Mouse (Mus musculus) heart, embryonic 13.5 days (tissue): ENCODE measurements around the gene Pakap. TPM values are rescaled to one million over a fixed set of nuclear protein-coding genes. Genes with fewer than 3 reads are reported as not detected.

ENCODE experiments used
- ATAC-seq: fragments of 200-750 bp; cut with Nextera tagmentation; 2 replicates; pipeline ENCODE4 v1.8.0; 2017; ENCODE audit warnings: moderate TSS enrichment; ENCODE audit not compliant: insufficient number of reproducible peaks, low FRiP score, low TSS enrichment; ENCODE audit errors: extremely low read depth
- H3K27ac ChIP-seq: fragments of 300-500 bp; sonication (generic); replicated peaks from 2 replicates; pipeline ENCODE4 v1.5.1; 2015; ENCODE audit warnings: moderate library complexity, mild to moderate bottlenecking, inconsistent platforms
- H3K27me3 ChIP-seq: fragments of 300-500 bp; sonication (generic); replicated peaks from 2 replicates; pipeline ENCODE4 v1.6.1; 2015; ENCODE audit warnings: mild to moderate bottlenecking, inconsistent platforms
- H3K36me3 ChIP-seq: fragments of 300-500 bp; sonication (generic); 2 replicates; pipeline ENCODE4 v1.6.1; 2015; ENCODE audit warnings: mild to moderate bottlenecking, inconsistent platforms
- H3K4me1 ChIP-seq: fragments of 300-500 bp; sonication (generic); 2 replicates; pipeline ENCODE4 v1.6.1; 2015; ENCODE audit warnings: inconsistent platforms
- H3K4me2 ChIP-seq: fragments of 300-500 bp; sonication (generic); 2 replicates; pipeline ENCODE4 v1.6.1; 2015; ENCODE audit warnings: inconsistent platforms, mild to moderate bottlenecking, moderate library complexity
- H3K4me3 ChIP-seq: fragments of 300-500 bp; sonication (generic); 2 replicates; pipeline ENCODE4 v1.5.1; 2015; ENCODE audit warnings: moderate library complexity, mild to moderate bottlenecking, inconsistent platforms
- H3K9ac ChIP-seq: fragments of 300-500 bp; sonication (generic); 2 replicates; pipeline ENCODE4 v1.6.1; 2015; ENCODE audit warnings: inconsistent platforms, mild to moderate bottlenecking, moderate library complexity
- H3K9me3 ChIP-seq: fragments of 300-500 bp; sonication (generic); 2 replicates; pipeline ENCODE4 v1.6.1; 2016; ENCODE audit warnings: inconsistent platforms
- WGBS: fragments of 180-500 bp; shearing (Covaris S2); methylation state at CpG from one replicate; pipeline ENCODE4 v1.1.7; 2015; ENCODE audit warnings: mixed read lengths; 5-methylcytosine and 5-hydroxymethylcytosine counted together
- polyA plus RNA-seq: library from polyadenylated mRNA; unstranded; fragments of >200 nt; fragmentation: Nextera tagmentation; extraction: Ambion mirVana; gene quantifications from 2 replicates; pipeline ENCODE4 v1.2.1, GENCODE M21; 2015

The Pakap gene
- polyA plus RNA-seq, 1 experiment from 2014 or later = 49.3 TPM

DNA sequence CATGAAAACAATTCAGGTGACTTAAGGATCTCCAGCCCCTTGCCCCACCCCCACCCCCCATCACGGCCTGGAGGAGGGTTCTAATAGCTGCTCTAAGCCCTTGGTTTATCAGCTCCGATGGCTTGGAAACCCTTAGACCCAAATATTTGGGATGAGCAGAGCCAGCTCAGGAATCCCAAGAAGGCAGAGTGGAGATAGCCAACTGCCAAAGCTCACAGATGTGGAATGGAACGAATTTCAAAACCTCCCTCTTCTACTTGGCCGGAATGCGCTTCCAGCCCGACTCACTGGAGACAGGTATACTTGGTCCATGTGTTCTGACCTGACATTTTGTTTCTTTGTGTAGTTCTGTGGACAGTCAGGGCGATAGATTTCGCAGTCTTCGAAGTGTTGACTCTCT, 261.2 kb downstream of the Pakap start:
- ATAC-seq = no peak

DNA sequence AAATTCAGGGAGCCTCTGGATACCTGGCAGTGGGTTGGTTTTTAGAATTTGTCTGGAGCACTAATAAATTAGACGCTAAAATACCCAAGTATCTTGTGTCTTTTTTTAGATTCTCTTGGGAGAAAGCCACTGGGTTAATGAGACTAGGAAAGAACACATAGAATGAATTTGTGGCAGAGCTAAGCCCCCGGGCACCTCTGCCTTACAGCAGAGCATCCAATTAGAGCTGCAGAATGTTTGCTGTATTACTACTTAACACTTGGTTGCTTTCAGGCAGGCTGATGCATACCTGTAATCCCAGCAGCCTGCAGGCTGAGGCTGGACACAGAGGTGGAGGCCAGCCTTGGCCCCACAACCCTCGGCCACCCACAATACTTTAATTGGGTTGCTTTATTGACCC, 261.8 kb downstream of the Pakap start:
- ATAC-seq = no peak
- peaks cover 83% of the 10 kb centered on the region for H3K4me1 ChIP-seq

More for the DNA sequence above, 261.2 kb downstream of the Pakap start:
- WGBS = 47% methylated on average over 9 of the region's 9 CpGs
- H3K4me1 ChIP-seq = peaks cover 86% of the 10 kb centered on the region
- peak overlapping the region; percentile 45 for H3K27ac ChIP-seq
- no peak overlapping the region for H3K4me2 ChIP-seq
- no peaks in the 10 kb centered on the region for H3K27me3 ChIP-seq
- H3K4me3 ChIP-seq = no peak overlapping the region
- no peaks in the 10 kb centered on the region for H3K9me3 ChIP-seq
- peaks cover 10% of the 10 kb centered on the region; the same call in 1 of the 2 replicates for H3K36me3 ChIP-seq
- no peak overlapping the region for H3K9ac ChIP-seq

DNA sequence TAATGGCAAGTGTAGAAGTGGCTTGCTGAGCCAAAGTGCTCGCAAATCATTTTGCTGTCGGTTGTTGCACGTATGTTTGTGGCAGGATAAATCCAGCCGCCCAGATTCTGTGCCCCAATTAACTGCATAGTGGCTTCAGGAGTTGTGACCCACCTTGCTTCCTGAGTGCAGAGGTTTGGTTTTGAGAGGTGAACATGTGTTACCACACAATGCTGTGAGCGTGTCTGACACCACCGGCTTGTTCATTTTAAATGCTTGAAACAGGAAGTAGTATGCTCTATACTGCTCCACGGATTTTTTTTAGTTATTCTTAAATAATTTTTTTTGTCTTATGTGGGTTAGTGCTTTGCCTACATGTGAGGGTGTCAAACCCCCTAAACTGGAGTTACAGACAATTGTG, 264.3 kb downstream of the Pakap start:
- Histone ChIP-seq H3K4me3 (no peak overlapping the region), H3K27ac (peak overlapping the region; percentile 37; the same call in 1 of the 2 replicates), H3K9me3 (no peaks in the 10 kb centered on the region), H3K4me1 (peaks cover 81% of the 10 kb centered on the region), H3K4me2 (no peak overlapping the region), H3K9ac (no peak overlapping the region), H3K27me3 (no peaks in the 10 kb centered on the region), H3K36me3 (no peaks in the 10 kb centered on the region)
- WGBS = 54% methylated on average over 7 of the region's 7 CpGs
- no peak for ATAC-seq

More for the DNA sequence above, 261.8 kb downstream of the Pakap start:
- H3K27me3 ChIP-seq = no peaks in the 10 kb centered on the region
- 71% methylated on average over 3 of the region's 3 CpGs for WGBS
- H3K4me2 ChIP-seq = no peak overlapping the region
- H3K36me3 ChIP-seq = peaks cover 10% of the 10 kb centered on the region; the same call in 1 of the 2 replicates
- peak overlapping the region; percentile 45; the same call in 1 of the 2 replicates for H3K27ac ChIP-seq
- no peak overlapping the region for H3K9ac ChIP-seq
- no peaks in the 10 kb centered on the region for H3K9me3 ChIP-seq
- no peak overlapping the region for H3K4me3 ChIP-seq

DNA sequence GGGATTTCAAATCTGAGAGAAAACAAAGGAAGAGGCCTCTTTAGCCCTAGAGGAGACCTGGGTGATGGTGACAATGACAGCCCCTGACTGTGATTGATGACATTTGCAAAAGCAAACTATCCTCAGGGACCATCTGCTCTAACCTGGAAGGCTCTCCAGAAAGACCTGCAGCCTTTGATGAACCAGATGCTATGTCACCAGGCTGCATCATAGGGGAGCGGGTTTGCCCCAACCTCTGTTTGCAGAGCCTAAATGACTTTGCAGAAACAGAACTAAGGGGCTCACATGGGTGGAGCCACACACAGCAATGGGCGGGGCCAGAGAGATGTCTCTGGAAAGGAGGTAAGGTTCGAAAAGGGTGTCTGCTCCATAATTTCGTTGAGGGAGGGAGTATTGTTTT, 265.1 kb downstream of the Pakap start:
- peaks cover 79% of the 10 kb centered on the region for H3K4me1 ChIP-seq
- no peak for ATAC-seq
- peak overlapping the region; percentile 37; the same call in 1 of the 2 replicates for H3K27ac ChIP-seq

DNA sequence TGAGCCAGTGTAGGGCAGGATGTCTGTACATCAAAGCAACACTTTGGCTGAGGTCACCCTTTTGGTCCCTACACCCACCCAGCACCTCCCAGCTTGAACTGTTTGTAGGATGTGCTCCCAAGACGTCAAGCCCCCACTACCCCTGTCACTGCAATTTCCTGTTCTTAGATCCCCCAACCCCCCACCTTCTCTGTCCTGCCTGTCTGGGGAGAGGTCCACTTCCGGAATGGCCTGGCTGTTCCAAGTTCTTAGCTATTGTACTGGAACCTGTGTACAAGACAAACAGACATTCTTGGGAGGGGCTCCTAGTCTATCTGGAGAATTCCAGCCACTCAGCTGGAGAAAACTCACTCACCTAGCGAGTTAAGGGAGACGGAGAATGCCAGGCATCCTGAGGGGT, 266.2 kb downstream of the Pakap start:
- H3K9ac ChIP-seq = no peak overlapping the region
- no peaks in the 10 kb centered on the region for H3K36me3 ChIP-seq
- peaks cover 74% of the 10 kb centered on the region for H3K4me1 ChIP-seq
- H3K27ac ChIP-seq = peak overlapping the region; percentile 43
- no peaks in the 10 kb centered on the region for H3K27me3 ChIP-seq
- no peak for ATAC-seq
- WGBS = 35% methylated on average over 4 of the region's 4 CpGs
- H3K4me3 ChIP-seq = no peak overlapping the region
- H3K4me2 ChIP-seq = no peak overlapping the region
- no peaks in the 10 kb centered on the region for H3K9me3 ChIP-seq

More for the DNA sequence above, 265.1 kb downstream of the Pakap start:
- Histone ChIP-seq H3K9me3 (no peaks in the 10 kb centered on the region), H3K27me3 (no peaks in the 10 kb centered on the region), H3K36me3 (no peaks in the 10 kb centered on the region), H3K4me2 (no peak overlapping the region), H3K9ac (no peak overlapping the region), H3K4me3 (no peak overlapping the region)
- 65% methylated on average over 4 of the region's 4 CpGs for WGBS

DNA sequence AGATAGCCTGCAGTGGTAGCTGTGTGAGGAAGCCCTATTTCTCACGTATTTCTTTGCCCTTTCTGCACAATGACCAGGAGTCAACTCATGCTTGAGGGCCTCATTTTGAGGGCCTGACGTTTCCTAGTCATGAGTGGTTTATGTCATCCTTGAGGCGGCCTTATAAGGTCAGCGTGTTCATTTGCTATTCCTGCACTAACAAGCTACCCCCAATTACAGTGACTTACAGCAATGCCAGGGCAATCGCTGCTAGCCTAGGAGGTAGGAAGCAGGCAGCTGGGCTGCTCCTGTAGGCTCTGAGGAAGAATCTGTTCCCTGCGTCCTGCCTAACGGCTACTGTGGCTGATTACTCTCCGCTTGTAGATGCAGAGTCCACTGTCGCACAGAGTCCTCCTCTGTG, 269.1 kb downstream of the Pakap start:
- ATAC-seq = no peak
- H3K4me1 ChIP-seq = peaks cover 71% of the 10 kb centered on the region
- H3K4me3 ChIP-seq = no peak overlapping the region
- H3K9ac ChIP-seq = peak overlapping the region; percentile 59
- H3K4me2 ChIP-seq = peak overlapping the region; percentile 24; the same call in 1 of the 2 replicates
- no peaks in the 10 kb centered on the region for H3K9me3 ChIP-seq
- 41% methylated on average over 9 of the region's 9 CpGs for WGBS
- peak overlapping the region; percentile 85 for H3K27ac ChIP-seq
- no peaks in the 10 kb centered on the region for H3K27me3 ChIP-seq
- no peaks in the 10 kb centered on the region for H3K36me3 ChIP-seq

DNA sequence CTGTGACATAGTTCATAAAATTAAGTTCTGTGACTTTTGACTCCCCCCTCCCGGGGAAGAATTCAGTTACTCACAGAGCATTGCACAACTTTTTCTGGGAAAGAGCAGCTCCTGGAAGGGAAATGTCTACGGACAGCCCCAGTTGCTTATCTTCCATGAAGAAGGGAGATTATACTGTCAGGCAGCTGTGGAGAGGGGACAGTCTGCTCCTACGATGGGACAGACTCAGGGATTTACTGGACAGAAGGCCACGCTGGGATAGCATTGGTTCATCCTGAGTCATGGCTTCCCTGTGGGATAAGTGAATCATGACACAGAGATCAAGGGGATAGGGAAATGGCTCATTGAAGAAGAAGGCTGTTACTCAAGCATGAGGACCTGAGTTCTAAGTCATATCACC, 271.4 kb downstream of the Pakap start:
- Histone ChIP-seq H3K27ac (peak overlapping the region; percentile 54), H3K9me3 (no peaks in the 10 kb centered on the region), H3K27me3 (no peaks in the 10 kb centered on the region), H3K4me1 (peaks cover 68% of the 10 kb centered on the region), H3K9ac (no peak overlapping the region), H3K4me3 (no peak overlapping the region), H3K4me2 (no peak overlapping the region), H3K36me3 (no peaks in the 10 kb centered on the region)
- WGBS = 29% methylated on average over 4 of the region's 4 CpGs
- no peak for ATAC-seq

DNA sequence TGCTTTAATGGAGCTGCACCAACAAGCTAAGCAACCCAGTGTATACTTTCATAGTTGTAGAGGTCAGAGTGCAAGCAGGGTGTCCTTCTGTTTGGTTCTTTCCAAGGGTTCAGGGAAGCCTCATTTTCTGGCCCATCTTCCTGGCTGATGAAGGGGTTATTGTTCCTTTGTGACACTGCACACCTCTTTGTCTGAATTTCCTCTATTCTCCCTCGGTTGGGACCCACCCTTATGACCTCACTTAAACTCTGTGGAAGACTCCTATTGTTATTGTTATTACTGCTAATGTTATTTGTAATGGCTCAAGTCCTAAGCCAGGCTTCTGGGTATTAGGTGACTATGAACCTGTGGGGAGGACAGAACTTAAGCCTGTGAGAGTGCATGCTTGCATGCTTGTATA, 273.9 kb downstream of the Pakap start:
- peaks cover 84% of the 10 kb centered on the region for H3K4me1 ChIP-seq
- no peaks in the 10 kb centered on the region for H3K36me3 ChIP-seq
- H3K9me3 ChIP-seq = no peaks in the 10 kb centered on the region
- WGBS = 55% methylated on average over 1 of the region's 1 CpGs
- peak overlapping the region; percentile 60; the same call in 1 of the 2 replicates for H3K27ac ChIP-seq
- H3K4me2 ChIP-seq = no peak overlapping the region
- no peaks in the 10 kb centered on the region for H3K27me3 ChIP-seq
- no peak overlapping the region for H3K9ac ChIP-seq
- no peak overlapping the region for H3K4me3 ChIP-seq
- ATAC-seq = no peak

DNA sequence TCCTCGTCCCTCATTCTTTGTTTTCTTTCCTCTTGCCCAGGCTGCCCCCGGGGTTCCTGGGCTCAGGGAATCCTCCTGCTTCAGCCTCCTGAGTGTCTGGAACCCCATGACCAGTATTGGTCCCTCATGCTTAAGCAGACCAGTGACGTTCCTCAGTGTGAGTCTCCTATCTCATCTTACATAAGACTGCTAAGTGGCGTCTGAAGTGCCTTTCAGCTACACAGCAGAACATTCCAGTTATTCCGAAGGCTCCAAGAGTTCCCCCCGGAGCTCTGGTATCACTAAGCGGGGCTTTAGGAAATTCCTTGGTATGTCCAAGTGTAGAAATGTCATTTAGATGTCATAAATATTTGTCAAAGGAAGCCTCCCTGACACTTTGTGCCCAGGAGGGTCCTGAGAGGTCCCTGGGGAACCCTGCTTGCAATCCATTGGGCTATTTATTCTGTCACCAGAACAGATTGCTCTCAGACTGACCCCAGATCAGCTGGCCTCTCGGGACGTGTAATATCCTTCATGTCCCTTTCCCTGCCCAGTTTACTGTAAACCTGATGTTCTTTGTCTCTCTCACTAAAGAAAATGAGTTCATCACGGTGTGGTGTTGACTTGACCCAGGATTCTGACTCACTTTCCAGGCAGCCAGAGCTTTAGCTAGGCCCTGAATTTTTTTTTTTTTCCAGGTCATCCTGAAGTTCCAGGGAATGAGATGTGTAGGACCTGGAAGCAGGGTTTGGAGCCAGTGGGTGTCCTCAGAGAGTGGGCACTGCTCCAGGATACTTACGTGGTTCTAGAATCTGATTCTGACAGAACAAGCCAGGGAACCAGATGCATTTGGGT, 274.7 kb downstream of the Pakap start:
- H3K9ac ChIP-seq = peak overlapping the region; percentile 42; the same call in 1 of the 2 replicates
- no peaks in the 10 kb centered on the region for H3K9me3 ChIP-seq
- peak overlapping the region; percentile 60 for H3K27ac ChIP-seq
- H3K27me3 ChIP-seq = no peaks in the 10 kb centered on the region
- H3K4me3 ChIP-seq = no peak overlapping the region
- WGBS = 37% methylated on average over 11 of the region's 11 CpGs
- ATAC-seq = no peak
- no peak overlapping the region for H3K4me2 ChIP-seq
- H3K36me3 ChIP-seq = no peaks in the 10 kb centered on the region
- H3K4me1 ChIP-seq = peaks cover 84% of the 10 kb centered on the region

DNA sequence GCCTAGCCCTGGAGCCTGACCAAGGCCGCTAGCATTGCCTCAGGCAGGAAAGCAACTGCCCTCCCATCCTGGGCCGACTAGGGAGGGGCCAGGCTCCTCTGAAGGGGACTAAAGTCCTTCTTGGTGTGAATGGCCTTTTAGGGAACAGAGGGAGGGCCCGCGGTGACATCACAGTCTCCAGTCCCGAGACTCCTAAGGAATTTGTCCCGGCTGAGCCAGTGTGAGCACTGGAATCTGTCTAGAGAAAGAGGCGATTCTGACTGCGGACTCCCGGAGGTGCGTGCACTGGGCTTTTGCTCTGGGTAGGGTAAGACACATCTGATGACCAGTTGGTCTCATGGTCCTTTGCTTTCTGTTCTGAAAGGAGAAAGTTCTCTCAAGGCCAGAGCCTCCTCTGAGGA, 277.1 kb downstream of the Pakap start:
- Histone ChIP-seq H3K27me3 (no peaks in the 10 kb centered on the region), H3K4me3 (peak overlapping the region; percentile 58), H3K27ac (peak overlapping the region; percentile 95), H3K4me2 (peak overlapping the region; percentile 82), H3K9ac (peak overlapping the region; percentile 91), H3K4me1 (peaks cover 87% of the 10 kb centered on the region), H3K36me3 (peaks cover 8% of the 10 kb centered on the region), H3K9me3 (no peaks in the 10 kb centered on the region)
- 4% methylated on average over 10 of the region's 10 CpGs for WGBS
- peak; percentile 71; the same call in 1 of the 2 replicates for ATAC-seq

DNA sequence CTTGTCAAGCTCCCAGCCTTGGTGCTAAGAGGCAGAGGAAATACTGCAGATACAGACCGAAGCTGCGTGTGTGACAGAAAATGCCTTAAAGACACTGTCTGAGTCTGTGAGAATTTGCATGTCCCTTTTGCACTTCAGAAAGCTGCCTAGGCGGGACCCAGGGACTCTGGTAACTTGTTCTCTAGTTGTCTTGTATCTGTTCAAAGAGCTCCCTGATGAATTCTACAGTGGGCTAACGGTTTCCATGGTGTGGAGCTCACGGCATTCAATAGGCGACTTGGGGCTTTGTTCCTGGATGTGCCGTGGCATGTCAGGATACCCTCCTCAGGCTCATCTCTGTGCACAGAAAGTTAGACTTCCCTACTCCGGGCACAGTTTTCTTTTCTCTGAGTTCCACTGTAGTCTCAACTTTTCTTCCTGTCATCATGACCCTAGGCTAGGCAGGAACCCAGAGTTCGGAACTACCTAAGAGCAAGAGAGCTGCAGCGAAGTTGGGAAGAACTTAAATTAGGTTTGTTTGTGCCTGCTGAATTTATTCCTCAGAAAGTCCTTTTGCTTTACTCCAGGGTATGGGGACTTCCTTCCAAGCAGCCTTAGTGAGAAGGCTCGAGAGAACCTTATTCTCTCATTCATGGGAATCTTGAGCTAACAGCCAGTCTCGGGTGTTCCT, 277.7 kb downstream of the Pakap start:
- H3K9me3 ChIP-seq = no peaks in the 10 kb centered on the region
- peaks cover 14% of the 10 kb centered on the region for H3K36me3 ChIP-seq
- peak overlapping the region; percentile 95 for H3K27ac ChIP-seq
- peaks cover 81% of the 10 kb centered on the region for H3K4me1 ChIP-seq
- peak overlapping the region; percentile 58 for H3K4me3 ChIP-seq
- WGBS = 13% methylated on average over 12 of the region's 12 CpGs
- ATAC-seq = no peak
- H3K4me2 ChIP-seq = peak overlapping the region; percentile 82
- no peaks in the 10 kb centered on the region for H3K27me3 ChIP-seq
- H3K9ac ChIP-seq = peak overlapping the region; percentile 91
